Mouse (Mus musculus) neural tube, embryonic 10.5 days (tissue): Measurements from ENCODE around the gene Nfatc3.
"Not testable (repeated sequence)": the region's sequence is repeated elsewhere in the genome, so short reads cannot be mapped to it uniquely, and the experiment has no call there.

Experiments used
- DNase-seq: peaks from one replicate; pipeline ENCODE4 v3.0.0-alpha.2; 2017; ENCODE audit warnings: low spot score; ENCODE audit errors: extremely low spot score

Nfatc3 gene

GRCm38 (mm10) chr8:106058731-106059612 is at the start of gene Nfatc3:
Nfatc3 (plus strand) TSS chr8:106058840.
- DNase-seq: peak; percentile 93

- DNase-seq: peak; percentile 95
These were observed 47.6 kb upstream of the Nfatc3 start for GRCm38 (mm10) chr8:106010748-106011642.

- no peak for DNase-seq
These were observed 47.0 kb upstream of the Nfatc3 start, which contains the start of gene Ddx28 for GRCm38 (mm10) chr8:106011643-106011986. Ddx28 (minus strand) TSS chr8:106011882.

DNA sequence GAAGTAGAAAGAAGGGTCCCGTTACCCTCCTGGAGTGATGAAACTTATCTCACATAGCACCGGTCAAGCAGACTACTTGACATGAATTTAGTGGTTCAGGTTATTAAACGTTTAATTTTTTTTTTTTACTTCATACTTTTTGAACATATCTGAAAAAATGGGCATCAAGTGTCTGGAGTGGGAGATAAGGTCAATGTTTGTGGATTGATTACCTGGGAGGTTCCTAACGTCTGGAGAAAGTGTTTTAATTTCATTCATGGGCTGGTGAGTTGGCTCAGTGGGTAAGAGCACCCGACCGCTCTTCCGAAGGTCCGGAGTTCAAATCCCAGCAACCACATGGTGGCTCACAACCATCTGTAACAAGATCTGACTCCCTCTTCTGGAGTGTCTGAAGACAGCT is 46.4 kb upstream of the Nfatc3 start:
- DNase-seq: not testable (repeated sequence)

GRCm38 (mm10) chr8:106016284-106016683 is 42.4 kb upstream of the Nfatc3 start:
- no peak for DNase-seq

- no peak for DNase-seq
These were observed 41.5 kb upstream of the Nfatc3 start for GRCm38 (mm10) chr8:106017130-106017529.

- no peak for DNase-seq
These were observed 40.6 kb upstream of the Nfatc3 start for GRCm38 (mm10) chr8:106018039-106018438.

DNA sequence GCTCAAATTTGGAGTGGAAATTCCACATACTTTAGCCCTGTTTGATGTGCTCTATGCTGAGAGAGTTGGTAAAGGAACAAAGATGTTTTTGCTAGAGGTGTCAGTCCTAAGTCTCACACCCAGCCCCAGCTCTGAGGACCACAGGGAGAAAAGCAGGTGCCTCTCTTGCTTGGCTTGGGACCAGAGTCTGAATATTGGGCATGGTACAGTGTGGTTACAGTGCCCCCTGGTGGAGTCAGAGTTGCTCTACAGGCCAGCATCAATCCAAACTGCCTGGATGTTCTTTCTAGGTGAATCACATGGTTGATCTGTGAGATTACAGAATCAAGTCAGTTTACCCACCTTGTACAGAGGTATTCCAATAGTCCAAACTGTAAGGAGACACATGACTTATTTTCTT is 36.2 kb upstream of the Nfatc3 start:
- DNase-seq: peak; percentile 75

DNA sequence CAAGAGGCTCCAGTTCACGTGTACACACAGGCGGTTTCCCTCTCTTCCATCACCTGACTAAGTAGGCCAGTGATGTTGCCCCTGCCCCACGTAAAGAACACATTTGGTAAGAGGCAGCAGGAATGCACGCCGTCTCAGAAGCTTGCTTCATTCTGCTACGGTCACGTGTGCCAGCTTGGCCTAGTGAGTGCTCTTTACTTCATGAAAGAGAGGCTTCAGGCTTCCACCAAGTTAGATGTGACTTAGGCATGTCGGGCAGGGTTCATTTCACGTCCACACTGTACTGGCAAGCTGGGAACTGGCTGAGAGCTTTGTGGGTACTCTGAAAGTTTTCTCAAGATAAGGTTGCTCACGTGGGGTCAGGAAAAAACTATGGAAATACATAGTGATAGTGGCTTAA is 19.9 kb upstream of the Nfatc3 start:
- DNase-seq: no peak

DNA sequence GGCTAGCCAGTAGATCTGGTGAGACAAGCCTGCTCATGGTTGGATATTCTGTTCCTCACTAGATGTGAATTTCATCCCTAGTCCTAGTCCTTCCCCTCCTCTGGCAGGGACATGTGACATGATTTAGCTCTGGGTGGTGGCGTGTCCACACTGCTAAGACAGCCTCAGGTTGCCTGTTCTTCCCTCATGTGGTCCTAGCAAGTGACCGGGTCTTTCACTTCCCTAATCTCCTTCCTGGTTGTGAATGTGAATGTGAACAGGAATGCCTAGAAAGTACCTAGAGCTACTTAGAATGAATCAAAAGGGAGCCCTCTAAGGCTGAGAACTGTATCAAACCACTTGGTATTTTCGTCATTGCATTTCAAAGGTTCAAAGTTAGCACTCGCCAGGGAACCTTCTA is 19.0 kb upstream of the Nfatc3 start:
- no peak for DNase-seq

DNA sequence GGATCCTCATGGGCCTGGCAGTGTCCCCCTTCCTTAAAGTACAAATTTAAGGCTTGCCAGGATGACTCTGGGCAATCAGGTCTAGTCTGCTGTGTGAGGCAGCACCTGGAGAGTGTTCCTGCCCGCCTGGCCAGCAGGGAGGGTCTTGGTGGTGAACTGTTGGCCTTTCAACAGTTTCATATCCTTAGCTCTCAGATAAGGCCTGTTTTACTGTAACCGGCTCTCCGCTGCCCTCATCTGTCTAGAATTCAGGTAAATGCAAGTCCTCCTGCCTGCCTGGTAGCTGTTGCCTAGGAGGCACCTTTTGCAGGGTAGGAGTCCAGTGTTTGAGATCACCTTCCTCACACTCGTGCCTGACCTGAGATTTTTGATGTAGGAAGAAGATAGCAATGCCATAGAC is 18.4 kb upstream of the Nfatc3 start:
- DNase-seq: no peak

DNA sequence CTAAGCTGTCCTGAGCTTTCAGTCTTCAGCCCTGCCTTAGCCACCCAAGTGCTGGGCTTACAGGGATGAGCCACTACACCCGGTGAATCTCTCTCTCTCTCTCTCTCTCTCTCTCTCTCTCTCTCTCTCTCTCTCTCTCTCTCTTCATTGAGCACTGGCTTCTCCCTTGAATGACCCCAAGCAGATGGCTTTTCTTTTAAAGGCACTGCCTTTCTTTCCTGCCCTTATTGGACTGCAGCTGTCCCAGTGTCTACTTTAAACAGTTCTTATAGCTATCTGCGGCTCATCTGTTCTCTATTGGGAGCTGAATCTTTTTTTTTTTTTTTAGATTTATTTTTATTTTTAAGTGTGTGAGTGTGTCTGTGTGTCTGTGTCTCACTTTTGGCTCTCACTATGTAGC is 15.6 kb upstream of the Nfatc3 start:
- no peak for DNase-seq

GRCm38 (mm10) chr8:106044151-106044550 is 14.5 kb upstream of the Nfatc3 start:
- peak; percentile 14 for DNase-seq

- no peak for DNase-seq
These were observed 11.6 kb upstream of the Nfatc3 start for GRCm38 (mm10) chr8:106046872-106047559.

DNA sequence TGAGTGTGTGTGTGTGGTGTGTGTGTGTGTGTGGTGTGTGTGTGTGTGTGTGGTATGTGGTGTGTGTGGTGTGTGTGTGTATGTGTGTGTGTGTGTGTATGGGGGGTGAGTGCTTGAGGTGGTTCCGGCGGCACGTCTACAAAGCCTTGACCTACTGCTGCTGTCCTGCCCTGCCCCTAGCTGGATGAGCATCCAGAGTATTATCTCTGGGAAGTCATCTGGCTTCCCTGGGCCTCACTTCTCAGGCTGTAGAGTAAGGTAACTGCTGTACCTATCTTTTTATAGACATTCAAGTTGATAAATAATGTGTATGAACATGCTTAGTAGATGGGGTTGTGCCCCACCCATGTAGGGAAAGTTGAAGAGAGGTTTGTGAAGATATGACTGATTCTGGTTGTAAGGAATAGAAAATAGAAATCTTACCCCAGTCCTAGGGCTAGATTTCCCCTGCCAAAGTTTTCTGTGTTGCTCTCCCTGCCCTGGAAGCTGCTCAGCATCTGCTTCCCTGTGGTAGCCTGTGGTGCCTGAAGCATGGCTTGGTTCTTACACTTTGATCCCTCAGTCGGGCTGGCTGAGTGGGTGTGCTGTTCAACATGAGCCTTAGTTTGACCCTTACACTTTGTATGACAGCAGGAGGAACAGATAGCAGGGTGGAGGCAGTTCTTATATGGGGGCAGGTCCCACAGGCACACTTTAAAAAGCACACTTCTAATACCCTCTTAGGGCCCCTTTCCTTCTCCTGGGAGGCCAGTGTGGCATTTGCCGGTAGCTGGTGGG is 10.6 kb upstream of the Nfatc3 start:
- no peak for DNase-seq

DNA sequence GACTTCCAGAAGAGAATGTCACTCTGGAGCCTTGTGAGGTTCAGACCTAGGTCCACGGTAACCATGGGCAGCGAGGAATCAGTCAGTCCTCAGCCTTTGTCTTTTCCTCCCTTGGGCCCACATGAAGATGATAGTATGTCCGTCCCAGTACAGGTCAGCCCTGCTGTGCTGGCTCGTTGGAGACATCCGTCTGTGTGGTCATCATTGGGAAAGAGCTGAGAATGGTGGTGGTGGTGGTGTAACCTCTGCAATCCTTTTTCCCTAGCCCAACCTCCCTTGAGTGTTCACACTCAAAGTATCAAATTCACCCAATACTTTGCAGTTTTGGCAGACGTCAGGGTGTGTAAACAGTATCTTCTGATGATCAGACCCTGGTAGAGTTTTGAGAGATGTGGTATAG is 8.8 kb upstream of the Nfatc3 start:
- DNase-seq: no peak

- DNase-seq: no peak
These were observed 7.6 kb upstream of the Nfatc3 start for GRCm38 (mm10) chr8:106051068-106051467.

DNA sequence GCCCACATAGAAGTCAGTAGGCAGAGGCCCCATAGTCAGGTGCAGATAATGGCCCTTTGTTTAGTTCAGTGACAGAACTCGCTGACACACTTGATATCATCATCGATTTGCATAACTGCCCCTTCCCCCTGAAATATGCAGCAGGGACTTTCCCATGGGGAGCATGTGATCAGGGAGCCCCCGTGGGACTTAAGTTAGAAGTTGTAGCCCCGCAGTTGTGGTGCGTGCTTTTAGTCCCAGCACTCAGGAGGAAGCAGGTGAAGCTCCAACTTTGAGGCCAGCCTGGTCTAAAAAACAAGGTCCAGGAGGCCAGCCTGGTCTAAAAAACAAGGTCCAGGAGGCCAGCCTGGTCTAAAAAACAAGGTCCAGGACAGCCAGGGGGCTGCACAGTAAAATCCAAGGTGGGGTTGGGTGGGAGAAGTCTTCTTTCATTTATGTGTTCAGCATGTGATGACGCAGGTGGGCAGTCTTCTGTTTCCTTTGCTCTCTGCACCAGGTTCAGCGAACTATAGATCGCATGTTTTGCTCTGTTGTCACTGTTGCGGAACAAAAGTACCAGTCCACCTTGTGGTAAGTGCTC is 6.0 kb upstream of the Nfatc3 start:
- no peak for DNase-seq

- DNase-seq: no peak
These were observed 4.3 kb upstream of the Nfatc3 start for GRCm38 (mm10) chr8:106054190-106054811.

- DNase-seq: no peak
These were observed 3.6 kb upstream of the Nfatc3 start for GRCm38 (mm10) chr8:106055038-106055437.
